Mouse (Mus musculus): ENCODE measurements at regions not wholly inside any gene's neighbourhood (a gene's known extent, or its start where the extent isn't known, plus 50 kb on each side); places are given as distances from the start of the nearest gene placed in this dataset.
A peak's percentile ranks its signal among the peaks of the same experiment; 100 is the strongest.

DNA sequence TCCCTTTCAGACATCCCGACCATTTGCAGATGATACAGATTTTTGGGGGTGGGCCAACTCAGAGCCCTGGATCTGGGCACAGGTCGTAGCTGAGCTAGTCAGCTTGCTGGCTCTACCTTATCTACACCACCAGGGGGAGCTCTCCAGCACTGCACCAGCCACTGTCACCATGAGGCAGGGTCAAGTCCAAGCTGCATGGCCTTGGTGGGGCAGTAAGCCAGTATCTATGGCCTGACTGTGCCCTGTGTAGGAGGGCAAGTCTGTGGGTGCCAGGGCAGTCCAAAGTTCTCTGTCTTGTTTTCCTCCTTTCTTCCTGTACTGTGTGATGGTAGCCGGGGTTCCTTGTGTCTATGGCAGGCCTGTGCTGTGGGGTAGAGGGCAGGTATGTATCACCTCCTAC lies 102.3 kb upstream of the Chmp2b start:
- TF ChIP-seq POLR2A (IDR thresholded peaks at IDR 0.05; ENCODE audit: control insufficient read depth, low read depth, low read length) (no peak), CTCF (IDR thresholded peaks at IDR 0.05; ENCODE audit: control insufficient read depth, insufficient read depth, insufficient replicate concordance, low read depth, low read length) (peak; percentile 87; the same call in 1 of the 2 replicates)

Data from testis, adult 2 months (tissue).